Mouse (Mus musculus): ENCODE data around the gene Slc25a12. TPM values are rescaled to one million over a fixed set of nuclear protein-coding genes. Genes with fewer than 3 reads are reported as not detected.
"Not testable (repeated sequence)": the region's sequence is repeated elsewhere in the genome, so short reads cannot be mapped to it uniquely, and the experiment has no call there.

Slc25a12 gene
- 74.2 and 77.5 TPM in 2 replicates for polyA plus RNA-seq (2015; fragmentation: Nextera tagmentation; extraction: Ambion mirVana)

GRCm38 (mm10) chr2:71367125-71367880 lies at the start of gene Slc25a12:
Gene Slc25a12 (minus strand): TSS chr2:71367749.
- H3K4me1 ChIP-seq (replicated peaks) = peaks cover 24% of the 10 kb centered on the region
- no peaks in the 10 kb centered on the region for H3K27me3 ChIP-seq
- peak within 1 kb of the TSS; percentile 69 for H3K4me3 ChIP-seq
- under 1% methylated on average over 57 of the region's 57 CpGs for WGBS
- peak within 1 kb of the TSS; percentile 86 for H3K9ac ChIP-seq
- H3K9me3 ChIP-seq = no peaks in the 10 kb centered on the region
- peak within 1 kb of the TSS; percentile 93 for H3K27ac ChIP-seq
- ATAC-seq (ENCODE audit: low FRiP score) = peak; percentile 94
- peak within 1 kb of the TSS; percentile 72 for H3K4me2 ChIP-seq
- peaks cover under 1% of the 10 kb centered on the region; the same call in 1 of the 2 replicates for H3K36me3 ChIP-seq

GRCm38 (mm10) chr2:71405613-71406012 lies 38.1 kb upstream of the Slc25a12 start:
- ATAC-seq (ENCODE audit: low FRiP score) = no peak
- Histone ChIP-seq H3K9ac (no peak overlapping the region), H3K9me3 (no peaks in the 10 kb centered on the region), H3K4me2 (no peak overlapping the region), H3K4me1 (replicated peaks) (no peaks in the 10 kb centered on the region), H3K4me3 (no peak overlapping the region), H3K36me3 (peaks cover 9% of the 10 kb centered on the region; the same call in 1 of the 2 replicates), H3K27ac (no peak overlapping the region), H3K27me3 (no peaks in the 10 kb centered on the region)
- 100% methylated on average over 1 of the region's 1 CpGs for WGBS

GRCm38 (mm10) chr2:71389864-71390263 lies 22.3 kb upstream of the Slc25a12 start:
- peak overlapping the region; percentile 93 for H3K4me2 ChIP-seq
- H3K9me3 ChIP-seq = no peaks in the 10 kb centered on the region
- no peak for ATAC-seq (ENCODE audit: low FRiP score)
- peak overlapping the region; percentile 84 for H3K9ac ChIP-seq
- no peaks in the 10 kb centered on the region for H3K27me3 ChIP-seq
- H3K27ac ChIP-seq = no peak overlapping the region
- peak overlapping the region; percentile 92 for H3K4me3 ChIP-seq
- 69% methylated on average over 9 of the region's 9 CpGs for WGBS
- peaks cover 14% of the 10 kb centered on the region for H3K36me3 ChIP-seq
- peaks cover 10% of the 10 kb centered on the region for H3K4me1 ChIP-seq (replicated peaks)

GRCm38 (mm10) chr2:71388951-71389763 lies 21.6 kb upstream of the Slc25a12 start, which contains the start of gene Hat1:
Gene Hat1 (plus strand): TSS chr2:71388958.
- Histone ChIP-seq H3K27me3 (no peaks in the 10 kb centered on the region), H3K9me3 (no peaks in the 10 kb centered on the region), H3K27ac (peak within 1 kb of the TSS; percentile 58), H3K9ac (peak within 1 kb of the TSS; percentile 84), H3K4me2 (peak within 1 kb of the TSS; percentile 93), H3K36me3 (peaks cover 14% of the 10 kb centered on the region), H3K4me3 (peak within 1 kb of the TSS; percentile 92), H3K4me1 (replicated peaks) (peaks cover 10% of the 10 kb centered on the region)
- WGBS = 0% methylated on average over 64 of the region's 66 CpGs
- ATAC-seq (ENCODE audit: low FRiP score) = peak; percentile 99

GRCm38 (mm10) chr2:71387766-71388165 lies 20.2 kb upstream of the Slc25a12 start:
- Histone ChIP-seq H3K4me2 (no peak overlapping the region), H3K9ac (no peak overlapping the region), H3K27ac (no peak overlapping the region), H3K36me3 (peaks cover 11% of the 10 kb centered on the region), H3K27me3 (no peaks in the 10 kb centered on the region), H3K4me3 (no peak overlapping the region), H3K9me3 (no peaks in the 10 kb centered on the region), H3K4me1 (replicated peaks) (peaks cover 10% of the 10 kb centered on the region)
- ATAC-seq (ENCODE audit: low FRiP score) = no peak
- 91% methylated on average over 6 of the region's 6 CpGs for WGBS

- H3K9me3 ChIP-seq = no peaks in the 10 kb centered on the region
- no peak overlapping the region for H3K4me3 ChIP-seq
- WGBS = 44% methylated on average over 11 of the region's 11 CpGs
- H3K36me3 ChIP-seq = no peaks in the 10 kb centered on the region
- no peak overlapping the region for H3K9ac ChIP-seq
- no peak overlapping the region for H3K4me2 ChIP-seq
- no peaks in the 10 kb centered on the region for H3K27me3 ChIP-seq
- no peak overlapping the region for H3K27ac ChIP-seq
- no peaks in the 10 kb centered on the region for H3K4me1 ChIP-seq (replicated peaks)
- ATAC-seq (ENCODE audit: low FRiP score) = no peak
These were observed 16.3 kb upstream of the Slc25a12 start for GRCm38 (mm10) chr2:71383890-71384289.

- 85% methylated on average over 4 of the region's 4 CpGs for WGBS
- no peak for ATAC-seq (ENCODE audit: low FRiP score)
- H3K36me3 ChIP-seq = no peaks in the 10 kb centered on the region
These were observed 14.4 kb upstream of the Slc25a12 start for GRCm38 (mm10) chr2:71381962-71382361.

GRCm38 (mm10) chr2:71377426-71377825 lies 9.9 kb upstream of the Slc25a12 start:
- ATAC-seq (ENCODE audit: low FRiP score) = no peak
- Histone ChIP-seq H3K27me3 (no peaks in the 10 kb centered on the region), H3K4me2 (no peak overlapping the region), H3K4me1 (replicated peaks) (no peaks in the 10 kb centered on the region), H3K36me3 (no peaks in the 10 kb centered on the region), H3K9ac (no peak overlapping the region), H3K4me3 (no peak overlapping the region), H3K9me3 (no peaks in the 10 kb centered on the region), H3K27ac (no peak overlapping the region)
- 89% methylated on average over 5 of the region's 5 CpGs for WGBS

More at GRCm38 (mm10) chr2:71381962-71382361, 14.4 kb upstream of the Slc25a12 start:
- Histone ChIP-seq H3K4me3 (no peak overlapping the region), H3K27ac (no peak overlapping the region), H3K4me1 (replicated peaks) (no peaks in the 10 kb centered on the region), H3K9ac (no peak overlapping the region), H3K27me3 (no peaks in the 10 kb centered on the region), H3K4me2 (no peak overlapping the region), H3K9me3 (no peaks in the 10 kb centered on the region)

- H3K4me3 ChIP-seq = no peak overlapping the region
- no peak overlapping the region for H3K4me2 ChIP-seq
- no peak for ATAC-seq (ENCODE audit: low FRiP score)
- 48% methylated on average over 11 of the region's 11 CpGs for WGBS
- no peaks in the 10 kb centered on the region for H3K9me3 ChIP-seq
- H3K27me3 ChIP-seq = no peaks in the 10 kb centered on the region
- H3K9ac ChIP-seq = no peak overlapping the region
- H3K27ac ChIP-seq = no peak overlapping the region
- H3K4me1 ChIP-seq (replicated peaks) = no peaks in the 10 kb centered on the region
- H3K36me3 ChIP-seq = no peaks in the 10 kb centered on the region
These were observed 8.9 kb upstream of the Slc25a12 start for GRCm38 (mm10) chr2:71376433-71376906.

- Histone ChIP-seq H3K9me3 (no peaks in the 10 kb centered on the region), H3K36me3 (no peaks in the 10 kb centered on the region), H3K27me3 (no peaks in the 10 kb centered on the region), H3K4me3 (no peak overlapping the region), H3K4me2 (no peak overlapping the region), H3K4me1 (replicated peaks) (no peaks in the 10 kb centered on the region), H3K9ac (no peak overlapping the region), H3K27ac (no peak overlapping the region)
- WGBS = 78% methylated on average over 8 of the region's 8 CpGs
- no peak for ATAC-seq (ENCODE audit: low FRiP score)
These were observed 7.0 kb upstream of the Slc25a12 start for GRCm38 (mm10) chr2:71374275-71375155.

- not testable (repeated sequence) for H3K9me3 ChIP-seq; H3K27ac ChIP-seq; H3K36me3 ChIP-seq; H3K4me3 ChIP-seq; H3K4me2 ChIP-seq; H3K27me3 ChIP-seq; ATAC-seq (ENCODE audit: low FRiP score); H3K4me1 ChIP-seq (replicated peaks); H3K9ac ChIP-seq
- 97% methylated on average over 4 of the region's 4 CpGs for WGBS
These were observed 4.7 kb upstream of the Slc25a12 start for GRCm38 (mm10) chr2:71372261-71372660.

Data from hindbrain, embryonic 13.5 days (tissue).